Mouse (Mus musculus) liver, embryonic 11.5 days (tissue): Measurements from ENCODE around the gene Gm49373. TPM values are rescaled to one million over a fixed set of nuclear protein-coding genes. Genes with fewer than 3 reads are reported as not detected.

Source experiments
- ATAC-seq: fragments of 200-750 bp; cut with Nextera tagmentation; replicated peaks from 2 replicates; pipeline ENCODE4 v1.8.0; 2017; ENCODE audit warnings: moderate number of reproducible peaks, mild to moderate bottlenecking, moderate TSS enrichment, moderate library complexity; ENCODE audit not compliant: low FRiP score
- DNase-seq: peaks from one replicate; pipeline ENCODE4 v3.0.0-alpha.2; 2017; ENCODE audit warnings: low spot score
- H3K27ac ChIP-seq: fragments of 300-500 bp; sonication (generic); 2 replicates; pipeline ENCODE4 v1.5.1; 2014; ENCODE audit warnings: mild to moderate bottlenecking, low read depth, low read length, control low read depth
- H3K27me3 ChIP-seq: fragments of 300-500 bp; sonication (generic); replicated peaks from 2 replicates; pipeline ENCODE4 v1.6.1; 2014; ENCODE audit warnings: low read length, mixed read lengths; ENCODE audit not compliant: control insufficient read depth, insufficient read depth
- H3K36me3 ChIP-seq: fragments of 300-500 bp; sonication (generic); 2 replicates; pipeline ENCODE4 v1.6.1; 2014; ENCODE audit warnings: mild to moderate bottlenecking, low read length, moderate library complexity, mixed read lengths; ENCODE audit not compliant: control insufficient read depth, insufficient read depth
- H3K4me1 ChIP-seq: fragments of 300-500 bp; sonication (generic); replicated peaks from 2 replicates; pipeline ENCODE4 v1.6.1; 2014; ENCODE audit warnings: low read length, mixed read lengths; ENCODE audit not compliant: control insufficient read depth, insufficient read depth
- H3K4me2 ChIP-seq: fragments of 300-500 bp; sonication (generic); 2 replicates; pipeline ENCODE4 v1.6.1; 2014; ENCODE audit warnings: mild to moderate bottlenecking, control low read depth, moderate library complexity
- H3K4me3 ChIP-seq: fragments of 300-500 bp; sonication (generic); 2 replicates; pipeline ENCODE4 v1.5.1; 2014; ENCODE audit warnings: low read depth, low read length, control low read depth
- H3K9ac ChIP-seq: fragments of 300-500 bp; sonication (generic); 2 replicates; pipeline ENCODE4 v1.6.1; 2014; ENCODE audit warnings: low read depth, low read length, control low read depth
- H3K9me3 ChIP-seq: fragments of 300-500 bp; sonication (generic); 2 replicates; pipeline ENCODE4 v1.6.1; 2016; ENCODE audit warnings: low read length, inconsistent platforms, mixed read lengths; ENCODE audit not compliant: control insufficient read depth
- WGBS: fragments of 180-500 bp; shearing (Covaris S2); extraction: QIAGEN DNeasy Blood & Tissue Kit; methylation state at CpG from one replicate; pipeline ENCODE4 v1.1.7; 2014; 5-methylcytosine and 5-hydroxymethylcytosine counted together
- polyA plus RNA-seq: library from polyadenylated mRNA; unstranded; fragments of >200 nt; fragmentation: Nextera tagmentation; extraction: Ambion mirVana; gene quantifications from 2 replicates; pipeline ENCODE4 v1.2.1, GENCODE M21; 2014

Gm49373 gene
- 0.53 and 1.4 TPM in 2 replicates for polyA plus RNA-seq

DNA sequence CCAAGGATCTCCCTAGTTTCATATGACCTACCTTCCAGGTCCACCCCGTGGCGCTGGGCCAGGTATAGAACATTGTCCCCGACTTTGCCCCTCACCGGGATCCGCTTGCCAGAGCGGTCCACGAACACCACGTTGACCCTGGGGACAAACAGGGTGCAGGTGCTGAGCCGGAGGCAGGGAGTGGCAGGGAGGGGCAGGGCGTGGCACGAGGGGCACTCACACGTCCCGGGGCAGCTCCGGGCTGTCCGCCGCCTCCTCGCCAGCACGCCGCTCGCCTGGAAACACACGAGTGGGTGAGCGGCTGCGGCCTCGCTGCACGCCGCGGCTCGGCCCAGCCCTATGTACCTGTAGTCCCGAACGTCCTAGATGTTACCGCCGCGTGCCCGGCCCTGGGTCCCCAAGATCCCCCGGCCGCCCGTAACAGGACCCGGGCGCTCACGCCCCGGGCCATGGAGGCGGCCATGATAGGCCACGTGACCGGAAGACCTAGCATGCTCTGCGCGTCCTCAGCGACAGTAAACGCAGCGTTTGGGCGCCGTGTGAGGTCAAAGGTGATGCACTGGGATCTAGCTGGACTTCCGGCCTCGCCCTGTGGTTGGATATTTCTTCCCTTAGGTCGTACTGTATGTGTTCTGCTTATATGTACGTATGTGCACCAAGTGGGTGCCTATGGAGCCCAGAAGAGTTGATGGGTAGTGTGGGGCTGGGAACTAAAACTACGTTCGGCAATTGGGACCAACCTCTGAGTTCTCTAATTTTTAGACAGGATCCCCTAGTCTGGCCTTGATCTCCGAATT, at the start of gene Gm49373, which contains the start of gene Fdx1l:
TSS of gene Gm49373 (minus strand) at position 53 of the 797 bp plus-strand sequence.
TSS of gene Fdx1l (minus strand) at position 571 of the 797 bp plus-strand sequence.
- H3K4me2 ChIP-seq, result peak within 1 kb of the TSS; percentile 65
- H3K9ac ChIP-seq, result peak within 1 kb of the TSS; percentile 93
- H3K4me3 ChIP-seq, result peak within 1 kb of the TSS; percentile 85
- ATAC-seq (peak; percentile 91), DNase-seq (peak; percentile 88)
- H3K27ac ChIP-seq, result peak within 1 kb of the TSS; percentile 70
- peaks cover 40% of the 10 kb centered on the region for H3K36me3 ChIP-seq
- peaks cover 10% of the 10 kb centered on the region; the same call in 1 of the 2 replicates for H3K4me1 ChIP-seq
- H3K9me3 ChIP-seq, result no peaks in the 10 kb centered on the region
- 2% methylated on average over 57 of the region's 58 CpGs for WGBS
- no peaks in the 10 kb centered on the region for H3K27me3 ChIP-seq

DNA sequence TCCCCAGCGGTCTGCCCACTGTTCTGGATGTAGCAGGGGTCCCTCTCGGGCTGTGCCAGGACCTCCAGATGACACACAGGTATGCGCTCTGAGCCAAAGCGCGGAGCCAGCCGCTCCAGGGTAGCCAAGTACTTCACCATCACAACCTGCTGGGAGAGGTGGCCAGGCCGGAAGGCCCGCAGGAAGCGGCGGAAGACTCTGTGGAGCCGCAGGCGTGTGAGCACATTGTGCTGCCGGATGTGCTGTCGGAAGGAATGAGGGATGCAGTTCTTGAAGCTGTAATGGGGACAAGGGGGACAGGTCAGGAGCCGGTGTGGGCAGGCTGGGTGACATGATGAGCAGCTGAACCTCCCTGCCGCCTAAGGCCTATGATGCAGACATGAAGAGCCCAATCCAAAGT, 48.6 kb upstream of the Gm49373 start:
- Histone ChIP-seq H3K36me3 (peaks cover 8% of the 10 kb centered on the region; the same call in 1 of the 2 replicates), H3K4me1 (no peaks in the 10 kb centered on the region), H3K9me3 (no peaks in the 10 kb centered on the region), H3K9ac (no peak overlapping the region), H3K4me3 (no peak overlapping the region), H3K27ac (no peak overlapping the region), H3K4me2 (no peak overlapping the region), H3K27me3 (no peaks in the 10 kb centered on the region)
- WGBS, result 82% methylated on average over 16 of the region's 16 CpGs
- ATAC-seq (no peak), DNase-seq (no peak)

DNA sequence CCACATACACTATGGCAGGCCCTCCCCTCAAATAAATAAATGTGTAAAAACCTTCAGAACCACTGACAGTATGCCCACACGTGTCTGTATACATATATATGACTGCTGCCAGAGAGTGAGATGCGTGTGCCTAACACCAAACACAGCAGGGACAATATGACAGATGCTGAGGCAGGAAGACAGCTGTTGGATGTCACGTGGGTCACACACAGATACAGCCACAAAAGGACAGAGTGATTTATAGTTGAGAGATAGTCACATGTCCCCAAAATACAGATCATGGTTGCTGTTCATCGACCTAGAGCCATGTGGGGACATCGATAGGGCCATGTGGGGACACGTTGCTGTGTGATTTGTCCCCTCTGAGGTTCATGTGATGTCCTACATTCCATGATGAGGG, 44.2 kb upstream of the Gm49373 start:
- Histone ChIP-seq H3K27ac (no peak overlapping the region), H3K36me3 (0 out of 2 replicates have a peak, but pooled peaks cover 3% of the 10 kb centered on the region), H3K9ac (no peak overlapping the region), H3K4me2 (no peak overlapping the region), H3K4me1 (no peaks in the 10 kb centered on the region; the same call in 1 of the 2 replicates), H3K4me3 (no peak overlapping the region), H3K9me3 (no peaks in the 10 kb centered on the region), H3K27me3 (no peaks in the 10 kb centered on the region)
- DNase-seq (no peak), ATAC-seq (no peak)
- WGBS, result 77% methylated on average over 6 of the region's 6 CpGs

DNA sequence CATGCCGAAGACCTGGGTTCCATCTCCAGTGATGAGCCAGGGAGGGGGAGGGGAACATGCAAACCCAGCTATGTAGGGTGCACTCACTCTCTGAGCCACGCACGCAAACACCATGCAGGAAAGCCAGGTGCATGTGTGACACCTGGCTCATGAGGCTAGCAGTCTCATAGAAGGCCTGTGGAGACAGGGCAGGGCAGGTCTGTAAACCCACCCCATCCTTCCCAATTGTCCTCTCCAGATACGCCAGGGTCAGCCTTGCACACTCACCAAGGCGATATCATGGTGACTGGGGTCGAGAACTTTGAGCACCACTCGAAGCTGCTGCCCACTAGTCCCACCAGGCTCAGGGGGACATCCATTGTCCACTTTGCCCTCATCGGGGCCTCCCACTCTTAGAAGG, 42.2 kb upstream of the Gm49373 start:
- 90% methylated on average over 8 of the region's 8 CpGs for WGBS
- Histone ChIP-seq H3K36me3 (no peaks in the 10 kb centered on the region), H3K4me2 (no peak overlapping the region), H3K27ac (no peak overlapping the region), H3K9ac (no peak overlapping the region), H3K4me1 (peaks cover 2% of the 10 kb centered on the region; the same call in 1 of the 2 replicates), H3K9me3 (no peaks in the 10 kb centered on the region), H3K4me3 (no peak overlapping the region), H3K27me3 (no peaks in the 10 kb centered on the region)
- ATAC-seq (no peak), DNase-seq (no peak)

DNA sequence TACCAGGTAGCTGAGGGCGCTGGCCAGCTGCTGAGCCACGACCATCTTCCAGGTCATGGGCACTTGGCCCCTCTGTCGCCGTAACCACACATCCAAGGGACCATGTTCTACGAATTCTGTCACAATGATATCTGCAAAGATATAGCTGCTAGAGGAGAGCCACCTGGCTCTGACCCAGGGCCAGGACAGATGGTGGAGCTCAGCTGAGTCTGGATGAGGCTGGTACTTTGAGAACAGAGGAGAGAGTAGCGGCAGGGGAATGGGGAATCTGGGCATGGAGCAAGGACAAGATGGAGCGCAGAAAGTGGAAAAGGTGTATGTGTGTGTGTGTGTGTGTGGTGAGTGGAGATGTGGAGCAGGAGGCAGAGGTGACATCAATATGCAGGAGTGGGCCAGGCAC, 41.3 kb upstream of the Gm49373 start:
- Histone ChIP-seq H3K4me2 (no peak overlapping the region), H3K9ac (no peak overlapping the region), H3K36me3 (no peaks in the 10 kb centered on the region), H3K4me3 (no peak overlapping the region), H3K9me3 (no peaks in the 10 kb centered on the region), H3K4me1 (peaks cover 2% of the 10 kb centered on the region; the same call in 1 of the 2 replicates), H3K27me3 (no peaks in the 10 kb centered on the region), H3K27ac (no peak overlapping the region)
- DNase-seq (no peak), ATAC-seq (no peak)
- 86% methylated on average over 7 of the region's 7 CpGs for WGBS

DNA sequence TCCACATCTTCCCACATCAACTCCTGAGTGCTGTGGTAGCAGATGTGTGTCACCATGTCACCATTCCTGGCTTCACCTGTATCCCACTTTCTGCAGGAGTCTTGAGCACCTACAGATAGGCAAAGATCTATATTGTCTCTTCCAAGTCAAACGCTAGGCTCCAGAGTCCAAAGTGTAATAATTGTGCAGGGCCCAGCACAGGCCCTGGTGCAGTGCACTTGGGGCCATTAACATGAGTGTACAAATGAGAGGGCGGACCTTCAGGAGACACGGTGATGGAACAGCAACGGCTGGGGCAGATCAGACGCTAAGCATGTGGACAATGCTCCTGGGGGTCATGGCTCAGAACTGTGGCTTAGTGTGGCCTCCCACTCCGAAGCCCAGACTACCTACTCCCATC, 40.9 kb upstream of the Gm49373 start:
- Histone ChIP-seq H3K4me1 (peaks cover 2% of the 10 kb centered on the region; the same call in 1 of the 2 replicates), H3K9ac (no peak overlapping the region)

DNA sequence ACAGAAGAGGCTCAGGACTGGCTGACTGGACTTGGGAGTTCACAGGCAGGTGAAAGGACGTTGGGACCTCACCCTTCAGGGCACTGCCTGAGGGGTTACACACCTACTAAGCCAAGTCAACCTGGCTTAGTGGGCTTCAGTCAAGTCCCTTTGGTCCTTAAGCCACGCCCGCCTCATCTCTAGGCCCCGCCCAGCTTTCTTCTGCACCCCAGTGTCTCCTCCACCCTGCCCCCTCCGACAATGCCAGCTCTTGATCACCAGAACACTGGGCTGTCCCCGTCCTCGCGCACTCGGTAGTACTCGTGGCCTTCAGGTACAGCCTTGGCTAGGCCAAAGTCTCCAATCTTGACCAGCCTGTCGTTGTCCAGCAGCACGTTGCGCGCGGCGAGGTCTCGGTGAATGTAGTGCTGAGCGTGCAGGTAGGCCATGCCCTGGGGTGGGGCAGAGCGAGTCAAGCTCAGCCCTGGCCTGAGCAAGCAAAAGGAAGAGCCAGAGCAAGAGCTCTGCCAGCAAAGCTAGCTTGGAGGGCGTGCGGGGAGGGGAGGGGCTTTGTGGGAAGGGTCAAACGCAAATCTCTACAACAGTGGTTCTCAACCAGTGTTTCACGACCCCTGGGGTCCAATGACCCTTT, 34.8 kb upstream of the Gm49373 start:
- H3K27me3 ChIP-seq, result no peaks in the 10 kb centered on the region
- H3K9me3 ChIP-seq, result no peaks in the 10 kb centered on the region
- H3K9ac ChIP-seq, result no peak overlapping the region
- no peak overlapping the region for H3K4me3 ChIP-seq
- DNase-seq (no peak), ATAC-seq (no peak; the same call in 1 of the 2 replicates)
- no peak overlapping the region for H3K4me2 ChIP-seq
- peaks cover 24% of the 10 kb centered on the region for H3K4me1 ChIP-seq
- no peak overlapping the region for H3K27ac ChIP-seq
- H3K36me3 ChIP-seq, result no peaks in the 10 kb centered on the region
- WGBS, result 53% methylated on average over 23 of the region's 23 CpGs

More for the DNA sequence above, 40.9 kb upstream of the Gm49373 start:
- no peak overlapping the region for H3K4me3 ChIP-seq
- no peaks in the 10 kb centered on the region for H3K9me3 ChIP-seq
- no peak overlapping the region for H3K4me2 ChIP-seq
- no peak overlapping the region for H3K27ac ChIP-seq
- H3K27me3 ChIP-seq, result no peaks in the 10 kb centered on the region
- 88% methylated on average over 6 of the region's 6 CpGs for WGBS
- ATAC-seq (no peak), DNase-seq (no peak)
- H3K36me3 ChIP-seq, result no peaks in the 10 kb centered on the region

DNA sequence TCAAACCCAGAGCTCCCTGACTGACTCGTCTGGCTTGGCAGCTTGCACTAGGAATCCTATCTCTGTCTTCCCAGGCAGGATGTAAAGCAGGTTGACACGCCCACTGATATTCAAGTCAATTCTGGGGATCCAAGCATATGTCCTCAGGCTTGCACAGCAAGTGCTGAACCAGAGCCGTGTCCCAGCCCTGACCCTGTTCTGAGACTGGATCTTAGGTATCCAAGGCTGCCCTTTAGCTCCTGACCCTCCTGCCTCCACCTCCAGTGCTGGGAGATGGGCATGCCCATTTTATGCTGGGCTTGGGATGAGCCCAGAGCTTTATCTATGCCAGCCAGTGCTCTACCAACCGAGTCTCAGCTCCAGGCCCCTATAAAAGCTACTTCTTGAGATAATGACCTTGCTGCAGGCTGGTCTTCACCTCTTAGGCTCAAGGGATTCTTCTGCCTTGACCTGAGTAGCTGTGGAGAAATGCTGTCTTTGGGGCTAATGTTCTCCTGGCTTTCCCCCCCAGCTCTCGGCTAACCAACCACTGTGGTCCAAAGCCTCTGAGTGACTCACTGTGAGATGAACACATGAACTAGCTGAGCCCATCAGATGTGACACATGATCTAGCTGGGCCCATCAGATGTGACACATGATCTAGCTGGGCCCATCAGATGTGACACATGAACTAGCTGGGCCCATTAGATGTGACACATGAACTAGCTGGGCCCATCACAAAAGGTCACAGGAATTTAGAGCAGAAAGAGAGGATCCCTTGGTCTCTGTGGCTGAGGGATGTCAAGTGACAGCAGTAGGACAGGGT, 33.1 kb upstream of the Gm49373 start:
- H3K9me3 ChIP-seq, result no peaks in the 10 kb centered on the region
- ATAC-seq, result peak; percentile 76
- no peak overlapping the region for H3K4me2 ChIP-seq
- no peak for DNase-seq
- no peak overlapping the region for H3K4me3 ChIP-seq
- 54% methylated on average over 5 of the region's 5 CpGs for WGBS
- peak overlapping the region; percentile 62 for H3K27ac ChIP-seq
- no peaks in the 10 kb centered on the region for H3K36me3 ChIP-seq
- no peak overlapping the region for H3K9ac ChIP-seq
- H3K27me3 ChIP-seq, result no peaks in the 10 kb centered on the region
- peaks cover 22% of the 10 kb centered on the region for H3K4me1 ChIP-seq
